Mouse (Mus musculus): ENCODE data around the gene Txndc2. TPM values are rescaled to one million over a fixed set of nuclear protein-coding genes. Genes with fewer than 3 reads are reported as not detected.

The Txndc2 gene
- polyA plus RNA-seq (2014; fragmentation: Illumina TruSeq; extraction: RNeasy Lipid Tissue Mini Kit (QIAGEN cat#74804); ENCODE audit: low read depth, low replicate concordance): not detected

DNA sequence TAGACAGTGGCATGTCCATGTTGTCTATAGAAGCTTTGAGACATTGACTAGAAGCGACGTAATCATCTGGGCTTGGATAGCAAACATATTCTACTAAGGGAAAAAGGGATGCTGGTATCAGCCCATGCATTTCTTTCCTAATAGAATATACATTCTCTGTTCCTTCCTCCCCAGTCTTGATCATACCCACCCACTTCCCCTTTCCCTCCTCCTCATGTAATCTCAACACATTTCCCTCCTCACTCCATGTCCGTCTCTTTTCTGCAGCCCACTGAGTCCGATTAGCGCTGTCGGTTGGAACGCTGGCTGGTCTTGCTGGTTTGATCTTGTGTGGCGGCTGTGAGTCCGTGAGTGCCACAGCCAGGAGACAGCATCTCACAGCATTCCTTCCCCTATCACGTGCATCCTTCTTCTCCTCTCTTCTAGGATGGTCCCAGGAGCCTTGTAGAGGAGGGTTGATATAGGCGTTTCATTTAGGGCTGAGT, at the start of gene Txndc2:
Gene Txndc2, minus strand, starts transcription at position 435 of the 485 bp plus-strand sequence.

DNA sequence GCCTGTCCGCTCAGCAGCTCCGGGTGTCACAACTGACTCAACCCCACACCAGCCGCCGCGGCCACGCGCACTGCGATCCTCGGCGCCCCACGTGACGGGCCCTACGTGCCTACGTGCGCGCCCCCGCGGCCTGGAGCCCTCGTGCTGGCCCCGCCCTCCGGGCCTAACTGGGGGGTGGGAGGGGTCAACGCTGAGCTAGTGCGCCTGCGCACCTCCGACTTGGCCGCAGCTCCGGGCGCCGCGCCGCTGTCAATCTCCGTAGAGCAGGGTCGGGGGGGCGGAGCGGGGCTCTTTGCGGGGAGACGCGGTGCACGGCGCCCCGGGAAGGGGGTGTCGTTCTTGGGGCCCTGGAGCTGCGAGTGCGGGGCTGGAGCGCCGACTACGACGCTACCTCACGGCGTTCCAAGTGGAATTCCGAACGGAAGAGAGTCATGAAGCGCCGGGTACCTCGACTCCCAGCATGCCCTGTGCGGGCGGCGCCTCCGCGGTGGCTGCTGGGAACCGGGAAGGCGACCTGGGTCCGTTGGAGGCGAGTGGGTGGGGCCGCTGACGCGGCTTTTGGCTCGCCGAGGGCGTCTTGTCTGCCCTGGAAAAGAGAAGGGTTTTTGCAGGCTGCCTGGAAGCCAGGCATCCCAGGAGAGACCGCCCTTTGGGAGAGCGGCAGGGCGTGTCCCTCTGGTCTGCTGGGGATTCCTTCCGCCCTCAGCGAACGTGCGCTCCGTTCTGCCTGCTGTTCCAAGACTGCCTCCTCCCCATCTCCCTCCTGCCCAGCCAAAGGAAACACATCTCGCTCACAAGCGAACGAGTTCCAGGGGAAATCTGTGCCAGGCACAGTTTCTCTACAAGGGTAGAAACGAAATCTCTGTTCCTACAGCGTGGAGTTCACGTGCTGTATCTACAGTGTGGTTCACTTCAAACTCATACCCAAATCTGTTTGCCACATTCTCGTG, 28.2 kb downstream of the Txndc2 start, which contains the start of gene Vapa:
Gene Vapa, minus strand, starts transcription at position 93 of the 950 bp plus-strand sequence.

Other genes starting within 250 kb of the Txndc2 start
- gene Tmem232, start 101.4 kb downstream of the Txndc2 start, polyA plus RNA-seq (2014; fragmentation: Illumina TruSeq; extraction: RNeasy Lipid Tissue Mini Kit (QIAGEN cat#74804); ENCODE audit: low read depth, low replicate concordance): not detected
- 140 TPM for gene Vapa, start 28.6 kb downstream of the Txndc2 start, polyA plus RNA-seq (2014; fragmentation: Illumina TruSeq; extraction: RNeasy Lipid Tissue Mini Kit (QIAGEN cat#74804); ENCODE audit: low read depth, low replicate concordance)
- 3.3 TPM for gene Rab31, start 130.6 kb upstream of the Txndc2 start, polyA plus RNA-seq (2014; fragmentation: Illumina TruSeq; extraction: RNeasy Lipid Tissue Mini Kit (QIAGEN cat#74804); ENCODE audit: low read depth, low replicate concordance)
- 12.6 TPM for gene Ppp4r1, start 140.4 kb upstream of the Txndc2 start, polyA plus RNA-seq (2014; fragmentation: Illumina TruSeq; extraction: RNeasy Lipid Tissue Mini Kit (QIAGEN cat#74804); ENCODE audit: low read depth, low replicate concordance)
- 10.2 TPM for gene Ralbp1, start 243.6 kb upstream of the Txndc2 start, polyA plus RNA-seq (2014; fragmentation: Illumina TruSeq; extraction: RNeasy Lipid Tissue Mini Kit (QIAGEN cat#74804); ENCODE audit: low read depth, low replicate concordance)